Mouse (Mus musculus) liver, postnatal 0 days (tissue): ENCODE measurements around the gene Brk1.

Experiments used
- CTCF ChIP-seq: sonication (generic); IDR thresholded peaks from 2 replicates; pipeline ENCODE4 v1.5.1; 2016; ENCODE audit warnings: antibody characterized with exemption, low read depth
- EP300 ChIP-seq: IDR thresholded peaks from 2 replicates; pipeline ENCODE4 v1.6.1; 2016; ENCODE audit warnings: antibody characterized with exemption, low read depth, mild to moderate bottlenecking

GRCm38 (mm10) chr6:113658226-113658625 is 53.7 kb downstream of the Brk1 start:
- no peak for TF ChIP-seq CTCF
- no peak for TF ChIP-seq EP300
